Mouse (Mus musculus) C2C12 (cell line): ENCODE data around the gene Unc45a. TPM values are rescaled to one million over a fixed set of nuclear protein-coding genes. Genes with fewer than 3 reads are reported as not detected.

Experiments used
- H3K27me3 ChIP-seq: one replicate; pipeline ENCODE4 v1.6.1; 2011; ENCODE audit not compliant: control insufficient read depth, insufficient read depth, insufficient read length
- H3K36me3 ChIP-seq: one replicate; pipeline ENCODE4 v1.6.1; 2011; ENCODE audit not compliant: control insufficient read depth, insufficient read depth
- H3K4me3 ChIP-seq: one replicate; pipeline ENCODE4 v1.5.1; 2011; ENCODE audit warnings: mild to moderate bottlenecking, control low read depth; ENCODE audit not compliant: poor library complexity, insufficient read depth, severe bottlenecking
- H3K79me2 ChIP-seq: one replicate; pipeline ENCODE4 v1.6.1; 2011; ENCODE audit not compliant: control insufficient read depth, insufficient read depth
- H3K79me3 ChIP-seq: one replicate; pipeline ENCODE4 v1.6.1; 2011; ENCODE audit warnings: low read depth, control low read depth
- H3ac ChIP-seq: one replicate; pipeline ENCODE3; 2011; ENCODE audit warnings: low read depth; ENCODE audit not compliant: control insufficient read depth, insufficient read length
- CEBPB ChIP-seq: IDR thresholded peaks from one replicate; pipeline ENCODE4 v1.6.1; 2011; ENCODE audit warnings: low read depth, mild to moderate bottlenecking, control low read depth, moderate library complexity
- CTCF ChIP-seq: IDR thresholded peaks from one replicate; pipeline ENCODE4 v1.5.1; 2011; ENCODE audit not compliant: control insufficient read depth, insufficient read depth, insufficient read length
- FOSL1 ChIP-seq: IDR thresholded peaks from one replicate; pipeline ENCODE4 v1.8.0; 2011; ENCODE audit warnings: mild to moderate bottlenecking, low read length; ENCODE audit not compliant: poor library complexity, insufficient read depth, severe bottlenecking
- MAX ChIP-seq: IDR thresholded peaks from one replicate; pipeline ENCODE4 v1.6.1; 2011; ENCODE audit warnings: mild to moderate bottlenecking, control low read depth
- MYOD1 ChIP-seq: IDR thresholded peaks from one replicate; pipeline ENCODE4 v1.6.1; 2011; ENCODE audit warnings: low read depth; ENCODE audit not compliant: control insufficient read depth, insufficient read length
- MYOG ChIP-seq: IDR thresholded peaks from one replicate; pipeline ENCODE4 v1.6.1; 2011; ENCODE audit not compliant: control insufficient read depth, insufficient read length; ENCODE audit errors: extremely low read depth
- USF1 ChIP-seq: IDR thresholded peaks from one replicate; pipeline ENCODE4 v1.6.1; 2011; ENCODE audit warnings: low read depth, mild to moderate bottlenecking, control low read depth, moderate library complexity
- polyA plus RNA-seq: library from polyadenylated mRNA; unstranded; fragments of >200 nt; fragmentation: generic; extraction: Trizol; gene quantifications from one replicate; pipeline ENCODE4 v1.2.1, GENCODE M21; 2012; ENCODE audit warnings: missing spikeins

Gene Unc45a
- polyA plus RNA-seq, 1 experiment = 46.9 TPM

GRCm38 (mm10) chr7:80318670-80319069 is 22.1 kb downstream of the Unc45a start:
- TF ChIP-seq CEBPB (no peak), MYOD1 (no peak), USF1 (no peak), MAX (no peak), FOSL1 (no peak), MYOG (no peak), CTCF (no peak)

GRCm38 (mm10) chr7:80317439-80318115 is 23.2 kb downstream of the Unc45a start:
- no peaks in the 10 kb centered on the region for H3K27me3 ChIP-seq
- peaks cover 50% of the 10 kb centered on the region for H3K36me3 ChIP-seq
- TF ChIP-seq CTCF (no peak), CEBPB (no peak), MYOD1 (no peak), MYOG (no peak), FOSL1 (no peak), MAX (no peak), USF1 (no peak)

More at GRCm38 (mm10) chr7:80318670-80319069, 22.1 kb downstream of the Unc45a start:
- Histone ChIP-seq H3K79me2 (peaks cover 11% of the 10 kb centered on the region), H3K27me3 (no peaks in the 10 kb centered on the region), H3K36me3 (peaks cover 39% of the 10 kb centered on the region), H3ac (no peak overlapping the region), H3K4me3 (no peak overlapping the region), H3K79me3 (peaks cover 9% of the 10 kb centered on the region)

GRCm38 (mm10) chr7:80315733-80316132 is 25.1 kb downstream of the Unc45a start:
- no peak for TF ChIP-seq FOSL1
- TF ChIP-seq MAX = no peak
- Histone ChIP-seq H3K36me3 (peaks cover 67% of the 10 kb centered on the region), H3ac (no peak overlapping the region)

More at GRCm38 (mm10) chr7:80317439-80318115, 23.2 kb downstream of the Unc45a start:
- H3ac ChIP-seq = no peak overlapping the region
- H3K79me2 ChIP-seq = peaks cover 1% of the 10 kb centered on the region
- H3K79me3 ChIP-seq = peaks cover 4% of the 10 kb centered on the region
- H3K4me3 ChIP-seq = no peak overlapping the region

GRCm38 (mm10) chr7:80310771-80311170 is 30.0 kb downstream of the Unc45a start:
- no peaks in the 10 kb centered on the region for H3K27me3 ChIP-seq
- H3K36me3 ChIP-seq = peaks cover 98% of the 10 kb centered on the region
- H3K79me3 ChIP-seq = no peaks in the 10 kb centered on the region
- no peak overlapping the region for H3K4me3 ChIP-seq
- no peaks in the 10 kb centered on the region for H3K79me2 ChIP-seq
- no peak overlapping the region for H3ac ChIP-seq
- TF ChIP-seq USF1 (no peak), CTCF (no peak), FOSL1 (no peak), CEBPB (no peak)

More at GRCm38 (mm10) chr7:80315733-80316132, 25.1 kb downstream of the Unc45a start:
- H3K79me2 ChIP-seq = no peaks in the 10 kb centered on the region
- no peaks in the 10 kb centered on the region for H3K79me3 ChIP-seq
- no peaks in the 10 kb centered on the region for H3K27me3 ChIP-seq
- H3K4me3 ChIP-seq = no peak overlapping the region

- TF ChIP-seq CEBPB = no peak
- no peak for TF ChIP-seq FOSL1
- TF ChIP-seq MYOG = no peak
- no peak for TF ChIP-seq MYOD1
- no peak for TF ChIP-seq CTCF
- no peak for TF ChIP-seq USF1
- no peak for TF ChIP-seq MAX
- Histone ChIP-seq H3K79me3 (peaks cover 6% of the 10 kb centered on the region), H3ac (no peak overlapping the region), H3K36me3 (peaks cover 94% of the 10 kb centered on the region), H3K4me3 (no peak overlapping the region), H3K79me2 (peaks cover 8% of the 10 kb centered on the region), H3K27me3 (no peaks in the 10 kb centered on the region)
Measured at GRCm38 (mm10) chr7:80307766-80308165, 33.0 kb downstream of the Unc45a start.

GRCm38 (mm10) chr7:80301522-80301921 is 39.3 kb downstream of the Unc45a start:
- H3ac ChIP-seq = no peak overlapping the region
- H3K4me3 ChIP-seq = no peak overlapping the region
- peaks cover 39% of the 10 kb centered on the region for H3K79me3 ChIP-seq
- H3K27me3 ChIP-seq = no peaks in the 10 kb centered on the region
- peaks cover 71% of the 10 kb centered on the region for H3K79me2 ChIP-seq
- TF ChIP-seq MAX (no peak), MYOG (no peak), CEBPB (no peak), FOSL1 (no peak), CTCF (no peak), USF1 (no peak), MYOD1 (no peak)
- peaks cover 62% of the 10 kb centered on the region for H3K36me3 ChIP-seq
